Mouse (Mus musculus) testis, adult 2 months (tissue): Measurements from ENCODE around the gene Cyp2g1.

Experiments
- CTCF ChIP-seq: fragments of 200-500 bp; IDR thresholded peaks from 2 replicates; pipeline ENCODE4 v1.5.1; 2012; ENCODE audit warnings: low read depth, mild to moderate bottlenecking, inconsistent platforms, low read length, moderate library complexity; ENCODE audit not compliant: control insufficient read depth, insufficient read depth, insufficient replicate concordance
- POLR2A ChIP-seq: fragments of 200-500 bp; IDR thresholded peaks from 2 replicates; pipeline ENCODE4 v1.6.1; 2012; ENCODE audit warnings: low read depth, mild to moderate bottlenecking, inconsistent platforms, low read length, moderate library complexity; ENCODE audit not compliant: control insufficient read depth

DNA sequence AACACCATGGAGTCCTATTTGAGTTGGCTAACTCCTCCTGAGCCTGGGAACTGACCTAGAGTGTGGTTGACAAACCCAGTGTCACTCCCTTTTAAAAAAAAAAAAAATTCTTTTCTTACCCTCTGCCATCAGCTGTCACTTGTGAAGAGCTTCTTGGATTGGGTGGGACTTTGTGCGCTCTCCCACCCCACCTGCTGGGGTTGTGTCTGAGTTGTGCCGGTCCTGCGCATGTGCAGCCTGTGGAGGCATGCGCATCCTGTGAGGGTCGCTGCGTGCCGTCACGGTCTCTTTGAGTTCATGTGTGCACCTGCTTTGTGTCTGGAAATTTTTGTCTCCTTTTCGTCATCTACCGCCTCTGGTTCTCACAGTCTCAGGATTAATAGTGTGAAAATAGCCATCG lies 28.2 kb upstream of the Cyp2g1 start:
- TF ChIP-seq POLR2A, result no peak
- TF ChIP-seq CTCF, result no peak
